In the genomic region with DNA sequence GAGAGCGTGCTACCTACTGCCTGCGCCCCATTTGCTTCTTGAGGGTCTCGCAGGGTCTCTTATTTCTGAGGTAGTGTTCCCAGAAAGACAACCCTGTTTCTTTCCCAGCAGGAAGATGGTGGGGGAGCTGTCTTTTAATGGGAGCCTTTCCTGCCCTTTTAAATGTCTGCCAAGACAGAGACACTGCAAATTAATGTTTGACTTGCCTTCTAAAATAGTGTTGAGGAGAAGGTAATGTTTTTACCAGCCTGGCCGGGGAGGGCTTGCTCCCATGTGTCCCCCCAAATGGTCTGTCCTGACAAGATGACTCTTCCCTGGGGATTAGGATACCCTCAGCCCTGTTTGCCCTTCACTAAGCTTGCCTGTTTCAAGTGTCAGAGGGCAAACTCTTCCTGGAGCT, we compare ENCODE assay signal across 20 mouse cellular contexts.
A peak's percentile ranks its signal among the peaks of the same experiment; 100 is the strongest.
DNase-seq lines count a peak whose midpoint lies in the region; ATAC-seq and TF ChIP-seq lines count a peak whose summit lies in the region.
"Had no signal": no experiment of that assay in that cellular context is flagged by ENCODE, and none has a peak within 500 bp of the region (broad histone marks: within the 10 kb centered on the region; RNA-seq: fewer than 3 reads in every experiment).

No protein-coding gene starts in this region.

- no peak for DNase-seq in embryonic facial prominence, embryonic 10.5 days (ENCODE audit: low spot score)
- DNase-seq in heart, adult 11 months = no peak
- no peak for DNase-seq in limb, embryonic 10.5 days (ENCODE audit: low spot score)
- DNase-seq in CH12.LX (ENCODE audit: extremely low read depth) = no peak
- DNase-seq in cerebellum, adult 9-11 months = no peak
- DNase-seq: adrenal gland, postnatal 10 days; cerebellum, adult 9-10 months; layer of hippocampus, postnatal 36 days; right cerebral cortex, postnatal 4 days had no signal

- no peaks in the 10 kb centered on the region for H3K27me3 ChIP-seq in embryonic facial prominence, embryonic 13.5 days
- no peaks in the 10 kb centered on the region for H3K27me3 ChIP-seq in embryonic facial prominence, embryonic 10.5 days (replicated peaks; ENCODE audit: low read depth, poor library complexity, severe bottlenecking)
- H3K27me3 ChIP-seq in heart, embryonic 15.5 days = no peaks in the 10 kb centered on the region
- H3K27me3 ChIP-seq in limb, embryonic 12.5 days = no peaks in the 10 kb centered on the region
- no peaks in the 10 kb centered on the region for H3K27me3 ChIP-seq in limb, embryonic 10.5 days (ENCODE audit: low read depth, poor library complexity, severe bottlenecking)
- H3K27me3 ChIP-seq in CH12.LX (replicated peaks) = no peaks in the 10 kb centered on the region
- H3K27me3 ChIP-seq: hindbrain, embryonic 12.5 days; midbrain, embryonic 13.5 days; neural tube, embryonic 12.5 days had no signal

- dilution Hi-C loops in CH12.LX (cut with MboI; ENCODE audit: extremely low pct_ligation_motif_present, extremely low pct_unique_long_range_greater_than_20kb, low sequenced_read_pairs) = no loop called here

- no peak for TF ChIP-seq CTCF in CH12.LX (conservative IDR thresholded peaks at IDR 0.05 in 1 of 2, IDR thresholded peaks at IDR 0.05 in 1 of 2; ENCODE audit: low read depth in 2 of 2, low read length in 2 of 2)

- H3K27ac ChIP-seq in embryonic facial prominence, embryonic 13.5 days = peak overlapping the region; percentile 48; the same call in 1 of the 2 replicates
- no peak overlapping the region for H3K27ac ChIP-seq in embryonic facial prominence, embryonic 10.5 days (replicated peaks)
- peak overlapping the region; percentile 28; the same call in 1 of the 2 replicates for H3K27ac ChIP-seq in heart, embryonic 15.5 days
- peak overlapping the region; percentile 29; the same call in 1 of the 2 replicates for H3K27ac ChIP-seq in limb, embryonic 12.5 days
- H3K27ac ChIP-seq in limb, embryonic 10.5 days = no peak overlapping the region
- H3K27ac ChIP-seq in CH12.LX (ENCODE audit: insufficient read depth, low read depth) = peak overlapping the region; percentile 82
- H3K27ac ChIP-seq: hindbrain, embryonic 12.5 days; layer of hippocampus, adult 2 months; midbrain, embryonic 13.5 days; neural tube, embryonic 12.5 days had no signal

- no peaks in the 10 kb centered on the region for H3K79me2 ChIP-seq in CH12.LX (replicated peaks; ENCODE audit: control insufficient read depth, extremely low read depth, insufficient read depth, poor library complexity, severe bottlenecking)

- TF ChIP-seq POLR2A in CH12.LX (IDR thresholded peaks at IDR 0.05; ENCODE audit: low read depth, low read length) = no peak

- H3K4me3 ChIP-seq in embryonic facial prominence, embryonic 13.5 days = no peak overlapping the region
- H3K4me3 ChIP-seq in embryonic facial prominence, embryonic 10.5 days = no peak overlapping the region
- H3K4me3 ChIP-seq in heart, embryonic 15.5 days = no peak overlapping the region
- H3K4me3 ChIP-seq in limb, embryonic 12.5 days (replicated peaks) = no peak overlapping the region
- no peak overlapping the region for H3K4me3 ChIP-seq in limb, embryonic 10.5 days
- no peak overlapping the region for H3K4me3 ChIP-seq in CH12.LX (replicated peaks in 1 of 3; ENCODE audit: low read depth in 2 of 3, low read length in 2 of 3, poor library complexity in 1 of 3)
- H3K4me3 ChIP-seq: hindbrain, embryonic 12.5 days; layer of hippocampus, adult 2 months; midbrain, embryonic 13.5 days; neural tube, embryonic 12.5 days had no signal

- no peak for TF ChIP-seq RAD21 in CH12.LX (IDR thresholded peaks at IDR 0.05; ENCODE audit: low read depth, low read length)

- no peak for TF ChIP-seq EP300 in CH12.LX (IDR thresholded peaks at IDR 0.05; ENCODE audit: low read length)

- H3K9ac ChIP-seq in embryonic facial prominence, embryonic 13.5 days = no peak overlapping the region; the same call in 1 of the 2 replicates
- H3K9ac ChIP-seq in heart, embryonic 15.5 days = no peak overlapping the region
- H3K9ac ChIP-seq in limb, embryonic 12.5 days (replicated peaks) = no peak overlapping the region
- no peak overlapping the region for H3K9ac ChIP-seq in CH12.LX (ENCODE audit: insufficient read depth, low read depth)
- H3K9ac ChIP-seq: hindbrain, embryonic 12.5 days; midbrain, embryonic 13.5 days; neural tube, embryonic 12.5 days had no signal

- H3K36me3 ChIP-seq in embryonic facial prominence, embryonic 13.5 days = 0 out of 2 replicates have a peak, but pooled peaks cover 8% of the 10 kb centered on the region
- peaks cover 3% of the 10 kb centered on the region; the same call in 1 of the 2 replicates for H3K36me3 ChIP-seq in embryonic facial prominence, embryonic 10.5 days (replicated peaks)
- no peaks in the 10 kb centered on the region for H3K36me3 ChIP-seq in heart, embryonic 15.5 days
- peaks cover 20% of the 10 kb centered on the region for H3K36me3 ChIP-seq in limb, embryonic 12.5 days
- 0 out of 2 replicates have a peak, but pooled peaks cover 2% of the 10 kb centered on the region for H3K36me3 ChIP-seq in limb, embryonic 10.5 days
- no peaks in the 10 kb centered on the region for H3K36me3 ChIP-seq in CH12.LX (replicated peaks in 1 of 2; ENCODE audit: control insufficient read depth in 1 of 2, insufficient read depth in 1 of 2, low read length in 1 of 2)
- H3K36me3 ChIP-seq: G1E; hindbrain, embryonic 12.5 days; midbrain, embryonic 13.5 days; neural tube, embryonic 12.5 days had no signal

- in situ Hi-C loops in CH12.LX (cut with MboI; ENCODE audit: low pct_ligation_motif_present, low pct_unique_long_range_greater_than_20kb, low sequenced_read_pairs) = no loop called here

- H3K4me1 ChIP-seq in embryonic facial prominence, embryonic 13.5 days = peaks cover 47% of the 10 kb centered on the region
- H3K4me1 ChIP-seq in embryonic facial prominence, embryonic 10.5 days = peaks cover 15% of the 10 kb centered on the region
- peaks cover 53% of the 10 kb centered on the region for H3K4me1 ChIP-seq in heart, embryonic 15.5 days (replicated peaks)
- H3K4me1 ChIP-seq in limb, embryonic 12.5 days (replicated peaks) = peaks cover 25% of the 10 kb centered on the region
- H3K4me1 ChIP-seq in limb, embryonic 10.5 days = peaks cover 11% of the 10 kb centered on the region; the same call in 1 of the 2 replicates
- H3K4me1 ChIP-seq in CH12.LX (ENCODE audit: control insufficient read depth in 1 of 2, insufficient read depth in 2 of 2) = peaks cover 34 to 72% of the 10 kb centered on the region in 2 experiments
- H3K4me1 ChIP-seq: neural tube, embryonic 12.5 days had no signal

- WGBS in embryonic facial prominence, embryonic 13.5 days = 87% methylated on average over 4 of the region's 4 CpGs
- WGBS in embryonic facial prominence, embryonic 10.5 days = 92% methylated on average over 4 of the region's 4 CpGs
- 89% methylated on average over 4 of the region's 4 CpGs for WGBS in heart, embryonic 15.5 days
- 89% methylated on average over 4 of the region's 4 CpGs for WGBS in limb, embryonic 12.5 days
- 81% methylated on average over 4 of the region's 4 CpGs for WGBS in limb, embryonic 10.5 days

- no peak for ATAC-seq in embryonic facial prominence, embryonic 13.5 days (ENCODE audit: insufficient number of reproducible peaks, insufficient read depth, low FRiP score, low TSS enrichment, low read depth)
- no peak for ATAC-seq in heart, embryonic 15.5 days (replicated peaks; ENCODE audit: insufficient number of reproducible peaks, insufficient read depth, low FRiP score, low read depth)
- no peak for ATAC-seq in limb, embryonic 12.5 days (ENCODE audit: insufficient number of reproducible peaks, insufficient read depth, low FRiP score, low TSS enrichment, low read depth)
- ATAC-seq: activated CD4-positive, CD25-positive, alpha-beta regulatory T cell, adult 4 months; CD4-positive, CD25-positive, alpha-beta regulatory T cell, adult 4 months; forebrain, embryonic 16.5 days had no signal

- no peaks in the 10 kb centered on the region for H3K9me3 ChIP-seq in embryonic facial prominence, embryonic 13.5 days
- no peaks in the 10 kb centered on the region for H3K9me3 ChIP-seq in embryonic facial prominence, embryonic 10.5 days
- no peaks in the 10 kb centered on the region for H3K9me3 ChIP-seq in heart, embryonic 15.5 days (replicated peaks)
- H3K9me3 ChIP-seq in limb, embryonic 12.5 days = no peaks in the 10 kb centered on the region
- H3K9me3 ChIP-seq in limb, embryonic 10.5 days (replicated peaks) = no peaks in the 10 kb centered on the region
- H3K9me3 ChIP-seq in CH12.LX (replicated peaks; ENCODE audit: low read length) = no peaks in the 10 kb centered on the region
- H3K9me3 ChIP-seq: G1E; hindbrain, embryonic 12.5 days; midbrain, embryonic 13.5 days; neural tube, embryonic 12.5 days had no signal

- no peak overlapping the region for H3K4me2 ChIP-seq in embryonic facial prominence, embryonic 13.5 days
- no peak overlapping the region for H3K4me2 ChIP-seq in heart, embryonic 15.5 days
- no peak overlapping the region for H3K4me2 ChIP-seq in limb, embryonic 12.5 days
- no peak overlapping the region for H3K4me2 ChIP-seq in CH12.LX (ENCODE audit: insufficient read depth, low read depth, poor library complexity, severe bottlenecking)
- H3K4me2 ChIP-seq: hindbrain, embryonic 12.5 days; midbrain, embryonic 13.5 days; neural tube, embryonic 12.5 days had no signal

TF ChIP-seq in CH12.LX, 34 proteins besides CTCF, POLR2A, EP300 and RAD21 (continues in another document):
- no peak for TF ChIP-seq ZNF384 (IDR thresholded peaks at IDR 0.05; ENCODE audit: low read depth, low read length)
- no peak for TF ChIP-seq MYC (IDR thresholded peaks at IDR 0.05; ENCODE audit: low read depth, low read length)
- TF ChIP-seq ZKSCAN1 (IDR thresholded peaks at IDR 0.05; ENCODE audit: borderline replicate concordance, low read depth, low read length) = no peak
- no peak; the same call in 1 of the 2 replicates for TF ChIP-seq MXI1 (IDR thresholded peaks at IDR 0.05; ENCODE audit: low read depth, low read length)
- TF ChIP-seq POLR2AphosphoS2 (IDR thresholded peaks at IDR 0.05; ENCODE audit: low read depth, low read length) = no peak
- no peak for TF ChIP-seq MEF2A (IDR thresholded peaks at IDR 0.05; ENCODE audit: borderline replicate concordance, low read depth, low read length)
- no peak for TF ChIP-seq ZMIZ1 (IDR thresholded peaks at IDR 0.05; ENCODE audit: low read depth, low read length)
- TF ChIP-seq ETS1 (conservative IDR thresholded peaks at IDR 0.05; ENCODE audit: low read depth, low read length) = no peak
- no peak for TF ChIP-seq JUND (conservative IDR thresholded peaks at IDR 0.05; ENCODE audit: low read depth, low read length)
- no peak for TF ChIP-seq GABPA (IDR thresholded peaks at IDR 0.05; ENCODE audit: insufficient replicate concordance, low read depth, low read length)
- no peak for TF ChIP-seq PAX5 (IDR thresholded peaks at IDR 0.05; ENCODE audit: low read length)
- TF ChIP-seq MAFK (IDR thresholded peaks at IDR 0.05; ENCODE audit: insufficient replicate concordance, low read length) = no peak
- TF ChIP-seq ELF1 (IDR thresholded peaks at IDR 0.05; ENCODE audit: low read depth, low read length) = no peak
- no peak for TF ChIP-seq BHLHE40 (IDR thresholded peaks at IDR 0.05; ENCODE audit: low read depth, low read length)
- TF ChIP-seq UBTF (IDR thresholded peaks at IDR 0.05; ENCODE audit: low read depth, low read length) = no peak
- TF ChIP-seq NRF1 (IDR thresholded peaks at IDR 0.05; ENCODE audit: low read depth, low read length) = no peak

Comparison
In these comparisons a context has a peak if more than half of its experiments do, and no peak if none do; other contexts are left out.
1. H3K27ac ChIP-seq: peak in embryonic facial prominence, embryonic 13.5 days (single experiment), heart, embryonic 15.5 days (single experiment), limb, embryonic 12.5 days (single experiment) and CH12.LX (single experiment); none in embryonic facial prominence, embryonic 10.5 days (single experiment) and limb, embryonic 10.5 days (single experiment).